Mouse (Mus musculus): ENCODE measurements around the gene H2-Q4.
A peak's percentile ranks its signal among the peaks of the same experiment; 100 is the strongest.
"Not testable (repeated sequence)": the region's sequence is repeated elsewhere in the genome, so short reads cannot be mapped to it uniquely, and the experiment has no call there.

- TF ChIP-seq CTCF (IDR thresholded peaks at IDR 0.05; ENCODE audit: borderline replicate concordance, extremely low read depth, insufficient read depth, insufficient read length), result peak; percentile 31; the same call in 1 of the 2 replicates
- TF ChIP-seq POLR2A (IDR thresholded peaks at IDR 0.05; ENCODE audit: borderline replicate concordance, extremely low read depth, insufficient read depth, insufficient read length, poor library complexity, severe bottlenecking), result not testable (repeated sequence)
These were observed 10.4 kb downstream of the H2-Q4 start for GRCm38 (mm10) chr17:35389796-35390195.
